Mouse (Mus musculus): ENCODE data around the gene Tbl3. TPM values are rescaled to one million over a fixed set of nuclear protein-coding genes. Genes with fewer than 3 reads are reported as not detected.

Gene Tbl3
- polyA plus RNA-seq, 1 experiment from 2014 or later, result 81.2 TPM

- WGBS, result 20% methylated on average over 8 of the region's 8 CpGs
Measured at GRCm38 (mm10) chr17:24737135-24737810, 29.8 kb upstream of the Tbl3 start.

GRCm38 (mm10) chr17:24736330-24737051 lies 29.0 kb upstream of the Tbl3 start, which contains the start of gene Msrb1:
Gene Msrb1 (plus strand): TSS chr17:24736642.
- Histone ChIP-seq H3K4me3 (peak within 1 kb of the TSS; percentile 66), H3K27me3 (no peaks in the 10 kb centered on the region; the same call in 1 of the 2 replicates), H3K9me3 (no peaks in the 10 kb centered on the region), H3K4me2 (peak within 1 kb of the TSS; percentile 90), H3K9ac (peak within 1 kb of the TSS; percentile 67), H3K36me3 (peaks cover 8% of the 10 kb centered on the region), H3K27ac (peak within 1 kb of the TSS; percentile 66), H3K4me1 (peaks cover 19% of the 10 kb centered on the region)
- ATAC-seq (ENCODE audit: borderline replicate concordance, extremely low read depth, low FRiP score, low TSS enrichment), result peak; percentile 98
- WGBS, result under 1% methylated on average over 29 of the region's 29 CpGs

More at GRCm38 (mm10) chr17:24737135-24737810, 29.8 kb upstream of the Tbl3 start:
- peak overlapping the region; percentile 66; the same call in 1 of the 2 replicates for H3K27ac ChIP-seq
- no peaks in the 10 kb centered on the region for H3K27me3 ChIP-seq
- peaks cover 11% of the 10 kb centered on the region for H3K36me3 ChIP-seq
- peak overlapping the region; percentile 67 for H3K9ac ChIP-seq
- H3K4me1 ChIP-seq, result peaks cover 19% of the 10 kb centered on the region
- H3K4me3 ChIP-seq, result peak overlapping the region; percentile 66
- no peak for ATAC-seq (ENCODE audit: borderline replicate concordance, extremely low read depth, low FRiP score, low TSS enrichment)
- peak overlapping the region; percentile 90 for H3K4me2 ChIP-seq
- no peaks in the 10 kb centered on the region for H3K9me3 ChIP-seq

- Histone ChIP-seq H3K4me3 (no peak overlapping the region), H3K9ac (no peak overlapping the region), H3K27me3 (no peaks in the 10 kb centered on the region; the same call in 1 of the 2 replicates), H3K36me3 (peaks cover 2% of the 10 kb centered on the region), H3K9me3 (no peaks in the 10 kb centered on the region), H3K27ac (no peak overlapping the region), H3K4me1 (peaks cover 19% of the 10 kb centered on the region), H3K4me2 (0 out of 2 replicates have a peak overlapping the region, but pooled peaks have one; percentile 90)
- 80% methylated on average over 7 of the region's 7 CpGs for WGBS
- ATAC-seq (ENCODE audit: borderline replicate concordance, extremely low read depth, low FRiP score, low TSS enrichment), result no peak
Measured at GRCm38 (mm10) chr17:24735446-24735845, 28.0 kb upstream of the Tbl3 start.

- H3K27ac ChIP-seq, result no peak overlapping the region
- 86% methylated on average over 1 of the region's 1 CpGs for WGBS
- H3K9me3 ChIP-seq, result no peaks in the 10 kb centered on the region
- peaks cover 19% of the 10 kb centered on the region for H3K4me1 ChIP-seq
- H3K9ac ChIP-seq, result no peak overlapping the region
- no peak for ATAC-seq (ENCODE audit: borderline replicate concordance, extremely low read depth, low FRiP score, low TSS enrichment)
- H3K4me2 ChIP-seq, result no peak overlapping the region
- no peaks in the 10 kb centered on the region; the same call in 1 of the 2 replicates for H3K27me3 ChIP-seq
- H3K4me3 ChIP-seq, result no peak overlapping the region
- no peaks in the 10 kb centered on the region for H3K36me3 ChIP-seq
Measured at GRCm38 (mm10) chr17:24734513-24734912, 27.1 kb upstream of the Tbl3 start.

GRCm38 (mm10) chr17:24733434-24734050 lies 26.1 kb upstream of the Tbl3 start:
- no peak overlapping the region for H3K4me2 ChIP-seq
- peaks cover 19% of the 10 kb centered on the region for H3K4me1 ChIP-seq
- H3K36me3 ChIP-seq, result no peaks in the 10 kb centered on the region
- no peaks in the 10 kb centered on the region for H3K9me3 ChIP-seq
- ATAC-seq (ENCODE audit: borderline replicate concordance, extremely low read depth, low FRiP score, low TSS enrichment), result no peak
- H3K4me3 ChIP-seq, result no peak overlapping the region
- H3K9ac ChIP-seq, result no peak overlapping the region
- no peaks in the 10 kb centered on the region; the same call in 1 of the 2 replicates for H3K27me3 ChIP-seq
- H3K27ac ChIP-seq, result no peak overlapping the region
- WGBS, result 87% methylated on average over 21 of the region's 21 CpGs

- no peak overlapping the region for H3K4me2 ChIP-seq
- H3K27ac ChIP-seq, result no peak overlapping the region
- no peak overlapping the region for H3K9ac ChIP-seq
Measured at GRCm38 (mm10) chr17:24732233-24732935, 24.9 kb upstream of the Tbl3 start.

GRCm38 (mm10) chr17:24730787-24731186 lies 23.3 kb upstream of the Tbl3 start:
- Histone ChIP-seq H3K4me3 (no peak overlapping the region), H3K27me3 (peaks cover 3% of the 10 kb centered on the region; the same call in 1 of the 2 replicates), H3K27ac (no peak overlapping the region), H3K36me3 (no peaks in the 10 kb centered on the region), H3K4me1 (0 out of 2 replicates have a peak, but pooled peaks cover under 1% of the 10 kb centered on the region), H3K4me2 (no peak overlapping the region), H3K9ac (no peak overlapping the region), H3K9me3 (no peaks in the 10 kb centered on the region)
- no peak for ATAC-seq (ENCODE audit: borderline replicate concordance, extremely low read depth, low FRiP score, low TSS enrichment)
- 77% methylated on average over 14 of the region's 14 CpGs for WGBS

More at GRCm38 (mm10) chr17:24732233-24732935, 24.9 kb upstream of the Tbl3 start:
- peaks cover 11% of the 10 kb centered on the region for H3K4me1 ChIP-seq
- H3K36me3 ChIP-seq, result no peaks in the 10 kb centered on the region
- H3K4me3 ChIP-seq, result no peak overlapping the region
- no peak for ATAC-seq (ENCODE audit: borderline replicate concordance, extremely low read depth, low FRiP score, low TSS enrichment)
- H3K9me3 ChIP-seq, result no peaks in the 10 kb centered on the region
- WGBS, result 73% methylated on average over 12 of the region's 12 CpGs
- peaks cover 3% of the 10 kb centered on the region; the same call in 1 of the 2 replicates for H3K27me3 ChIP-seq

GRCm38 (mm10) chr17:24729067-24729466 lies 21.6 kb upstream of the Tbl3 start:
- H3K4me2 ChIP-seq, result no peak overlapping the region
- WGBS, result 46% methylated on average over 6 of the region's 6 CpGs

GRCm38 (mm10) chr17:24728184-24728583 lies 20.7 kb upstream of the Tbl3 start:
- H3K9ac ChIP-seq, result no peak overlapping the region

More at GRCm38 (mm10) chr17:24729067-24729466, 21.6 kb upstream of the Tbl3 start:
- Histone ChIP-seq H3K9ac (no peak overlapping the region), H3K4me3 (no peak overlapping the region), H3K9me3 (no peaks in the 10 kb centered on the region), H3K27me3 (peaks cover 3% of the 10 kb centered on the region; the same call in 1 of the 2 replicates), H3K4me1 (peaks cover 2% of the 10 kb centered on the region; the same call in 1 of the 2 replicates), H3K27ac (no peak overlapping the region), H3K36me3 (no peaks in the 10 kb centered on the region)
- ATAC-seq (ENCODE audit: borderline replicate concordance, extremely low read depth, low FRiP score, low TSS enrichment), result no peak

GRCm38 (mm10) chr17:24727618-24728017 lies 20.2 kb upstream of the Tbl3 start, which contains the start of gene Rpl3l:
Gene Rpl3l (plus strand): TSS chr17:24727820.
- WGBS, result 63% methylated on average over 2 of the region's 2 CpGs

More at GRCm38 (mm10) chr17:24728184-24728583, 20.7 kb upstream of the Tbl3 start:
- Histone ChIP-seq H3K27ac (no peak overlapping the region), H3K4me3 (no peak overlapping the region), H3K4me2 (no peak overlapping the region), H3K9me3 (no peaks in the 10 kb centered on the region), H3K36me3 (no peaks in the 10 kb centered on the region), H3K4me1 (peaks cover 7% of the 10 kb centered on the region; the same call in 1 of the 2 replicates), H3K27me3 (peaks cover 3% of the 10 kb centered on the region; the same call in 1 of the 2 replicates)
- WGBS, result 60% methylated on average over 17 of the region's 17 CpGs
- no peak for ATAC-seq (ENCODE audit: borderline replicate concordance, extremely low read depth, low FRiP score, low TSS enrichment)

More at GRCm38 (mm10) chr17:24727618-24728017, 20.2 kb upstream of the Tbl3 start, which contains the start of gene Rpl3l:
- no peak for ATAC-seq (ENCODE audit: borderline replicate concordance, extremely low read depth, low FRiP score, low TSS enrichment)
- Histone ChIP-seq H3K9me3 (no peaks in the 10 kb centered on the region), H3K4me3 (no peak within 1 kb of the TSS), H3K27me3 (peaks cover 3% of the 10 kb centered on the region; the same call in 1 of the 2 replicates), H3K9ac (no peak within 1 kb of the TSS), H3K4me1 (peaks cover 13% of the 10 kb centered on the region), H3K4me2 (no peak within 1 kb of the TSS), H3K36me3 (peaks cover under 1% of the 10 kb centered on the region; the same call in 1 of the 2 replicates), H3K27ac (no peak within 1 kb of the TSS)
